Comparison of ENCODE assay signal across 16 mouse cellular contexts in the genomic region with DNA sequence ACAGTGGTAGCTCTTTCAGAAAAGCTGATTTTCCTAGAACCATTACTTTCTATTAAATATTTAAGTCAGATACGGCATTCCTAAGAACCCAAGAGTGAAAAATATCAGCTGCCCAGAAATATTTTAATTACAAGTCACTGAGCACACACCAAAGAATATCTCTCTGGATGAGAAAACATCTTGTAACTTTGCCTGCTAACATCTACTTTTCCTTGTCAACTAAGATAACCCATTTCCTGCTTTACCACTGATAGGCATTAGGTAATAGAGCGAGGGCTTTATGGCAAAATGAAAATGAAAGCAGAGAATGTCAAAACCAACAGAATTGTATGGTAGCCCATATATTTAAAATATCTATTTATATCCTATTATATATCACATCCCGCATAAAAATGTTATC.
A peak's percentile ranks its signal among the peaks of the same experiment; 100 is the strongest.
DNase-seq lines count a peak whose midpoint lies in the region; TF ChIP-seq lines count a peak whose summit lies in the region.
"Had no signal": no experiment of that assay in that cellular context is flagged by ENCODE, and none has a peak within 500 bp of the region (broad histone marks: within the 10 kb centered on the region; RNA-seq: fewer than 3 reads in every experiment).

No protein-coding gene starts in this region.

- H3K9ac ChIP-seq in MEL (ENCODE audit: control insufficient read depth, low read depth, low read length, poor library complexity, severe bottlenecking), result peak overlapping the region; percentile 18; the same call in 1 of the 2 replicates

- peak overlapping the region; percentile 27 to 47; a peak in 3 of 4 replicates for H3K4me3 ChIP-seq in MEL (ENCODE audit: control insufficient read depth in 1 of 2, insufficient read depth in 1 of 2, low read depth in 2 of 2, low read length in 2 of 2)

- peaks cover 0 to 13% of the 10 kb centered on the region in 2 experiments; a peak in 2 of 4 replicates for H3K36me3 ChIP-seq in MEL (ENCODE audit: control insufficient read depth in 1 of 2, insufficient read depth in 2 of 2, low read length in 2 of 2)
- H3K36me3 ChIP-seq: G1E had no signal

- no peak overlapping the region for H3K27ac ChIP-seq in MEL (ENCODE audit: control insufficient read depth, low read depth, low read length)

- DNase-seq in MEL (ENCODE audit: low read depth, low spot score), result peak; percentile 47
- no peak for DNase-seq in kidney, postnatal 25 days
- DNase-seq: adrenal gland, adult 2 months; adrenal gland, adult 8-10 months; adrenal gland, postnatal 10 days; adrenal gland, postnatal 14 days; adrenal gland, postnatal 25 days; adrenal gland, postnatal 36 days; B cell, adult 2 months; cerebellum, adult 11 months; cerebellum, adult 11-12 months; cerebellum, adult 18-20 months; cerebellum, adult 8-10 months had no signal

- H3K9me3 ChIP-seq in MEL (replicated peaks; ENCODE audit: insufficient read depth, low read length), result no peaks in the 10 kb centered on the region
- H3K9me3 ChIP-seq: G1E had no signal

- TF ChIP-seq CTCF in MEL (IDR thresholded peaks at IDR 0.05 in 2 of 3, conservative IDR thresholded peaks at IDR 0.05 in 1 of 3; ENCODE audit: control insufficient read depth in 1 of 3, insufficient read depth in 1 of 3, low read depth in 2 of 3, low read length in 3 of 3, poor library complexity in 1 of 3, severe bottlenecking in 1 of 3), result no peak

- H3K79me2 ChIP-seq in MEL (ENCODE audit: control insufficient read depth, insufficient read depth, low read length, poor library complexity), result no peaks in the 10 kb centered on the region

- no peak for TF ChIP-seq RAD21 in MEL (IDR thresholded peaks at IDR 0.05; ENCODE audit: low read depth, low read length)

- peak; percentile 60 to 66; a peak in 3 of 4 replicates for TF ChIP-seq EP300 in MEL (IDR thresholded peaks at IDR 0.05; ENCODE audit: low read depth in 1 of 2, low read length in 2 of 2)

- H3K4me1 ChIP-seq in MEL (ENCODE audit: control insufficient read depth in 1 of 2, insufficient read depth in 2 of 2, low read length in 2 of 2), result peaks cover 2 to 5% of the 10 kb centered on the region in 2 experiments; a peak in 2 of 4 replicates

- no peak for TF ChIP-seq POLR2A in MEL (IDR thresholded peaks at IDR 0.05; ENCODE audit: control insufficient read depth in 1 of 2, insufficient read depth in 1 of 2, low read depth in 1 of 2, low read length in 2 of 2, poor library complexity in 1 of 2)

- H3K27me3 ChIP-seq in MEL (ENCODE audit: control insufficient read depth in 1 of 2, insufficient read depth in 2 of 2, low read length in 2 of 2), result no peaks in the 10 kb centered on the region
- H3K27me3 ChIP-seq: CH12.LX, Patski had no signal

TF ChIP-seq in MEL, 35 proteins besides CTCF, POLR2A, EP300 and RAD21:
- TF ChIP-seq MEF2A (IDR thresholded peaks at IDR 0.05; ENCODE audit: extremely low read depth, insufficient replicate concordance, low read depth, low read length, poor library complexity, severe bottlenecking) (no peak), TCF12 (IDR thresholded peaks at IDR 0.05; ENCODE audit: low read depth, low read length) (peak; percentile 61; the same call in 1 of the 2 replicates), ETS1 (IDR thresholded peaks at IDR 0.05; ENCODE audit: low read depth, low read length) (peak; percentile 94), SIN3A (IDR thresholded peaks at IDR 0.05; ENCODE audit: low read length) (0 out of 2 replicates have a peak, but pooled peaks have one; percentile 15), GATA1 (IDR thresholded peaks at IDR 0.05; ENCODE audit: low read depth, low read length) (peak; percentile 71), KAT2A (conservative IDR thresholded peaks at IDR 0.05; ENCODE audit: low read depth, low read length) (no peak)
